Mouse (Mus musculus) midbrain, embryonic 16.5 days (tissue): ENCODE measurements around the gene Gorasp1. TPM values are rescaled to one million over a fixed set of nuclear protein-coding genes. Genes with fewer than 3 reads are reported as not detected.

Experiments used
- ATAC-seq: fragments of 200-750 bp; cut with Nextera tagmentation; 2 replicates; pipeline ENCODE4 v1.8.0; 2017; ENCODE audit warnings: moderate TSS enrichment
- H3K27ac ChIP-seq: fragments of 300-500 bp; sonication (generic); 2 replicates; pipeline ENCODE4 v1.5.1; 2014; ENCODE audit warnings: mild to moderate bottlenecking, low read length, mixed read lengths
- H3K27me3 ChIP-seq: fragments of 300-500 bp; sonication (generic); 2 replicates; pipeline ENCODE4 v1.6.1; 2014; ENCODE audit warnings: low read depth, low read length, mixed read lengths; ENCODE audit not compliant: control insufficient read depth, insufficient read depth
- H3K36me3 ChIP-seq: fragments of 300-500 bp; sonication (generic); 2 replicates; pipeline ENCODE4 v1.6.1; 2014; ENCODE audit warnings: mild to moderate bottlenecking, low read length, moderate library complexity, mixed read lengths; ENCODE audit not compliant: control insufficient read depth, insufficient read depth
- H3K4me1 ChIP-seq: fragments of 300-500 bp; sonication (generic); 2 replicates; pipeline ENCODE4 v1.6.1; 2014; ENCODE audit warnings: mild to moderate bottlenecking, low read length, mixed read lengths; ENCODE audit not compliant: control insufficient read depth, insufficient read depth
- H3K4me2 ChIP-seq: fragments of 300-500 bp; sonication (generic); 2 replicates; pipeline ENCODE4 v1.6.1; 2014; ENCODE audit warnings: mild to moderate bottlenecking, low read length, mixed read lengths
- H3K4me3 ChIP-seq: fragments of 300-500 bp; sonication (generic); 2 replicates; pipeline ENCODE4 v1.5.1; 2014; ENCODE audit warnings: low read depth, mild to moderate bottlenecking, low read length, moderate library complexity, mixed read lengths
- H3K9ac ChIP-seq: fragments of 300-500 bp; sonication (generic); 2 replicates; pipeline ENCODE4 v1.6.1; 2014; ENCODE audit warnings: low read depth, low read length, mixed read lengths
- H3K9me3 ChIP-seq: fragments of 300-500 bp; sonication (generic); replicated peaks from 2 replicates; pipeline ENCODE4 v1.6.1; 2014; ENCODE audit warnings: mild to moderate bottlenecking, low read length, mixed read lengths; ENCODE audit not compliant: control insufficient read depth, poor library complexity, severe bottlenecking
- WGBS: fragments of 180-500 bp; shearing (Covaris S2); extraction: QIAGEN DNeasy Blood & Tissue Kit; methylation state at CpG from one replicate; pipeline ENCODE4 v1.1.7; 2014; 5-methylcytosine and 5-hydroxymethylcytosine counted together
- polyA plus RNA-seq: library from polyadenylated mRNA; unstranded; fragments of >200 nt; fragmentation: Nextera tagmentation; extraction: Ambion mirVana; gene quantifications from 2 replicates; pipeline ENCODE4 v1.2.1, GENCODE M21; 2015

Gorasp1 gene
- polyA plus RNA-seq, 1 experiment from 2014 or later = 29.2 TPM

GRCm38 (mm10) chr9:119943326-119943725 lies 6.0 kb upstream of the Gorasp1 start:
- ATAC-seq = no peak
- H3K9me3 ChIP-seq = no peaks in the 10 kb centered on the region
- WGBS = 61% methylated on average over 1 of the region's 1 CpGs
- H3K27ac ChIP-seq = no peak overlapping the region
- H3K9ac ChIP-seq = no peak overlapping the region
- H3K36me3 ChIP-seq = no peaks in the 10 kb centered on the region
- H3K27me3 ChIP-seq = no peaks in the 10 kb centered on the region
- H3K4me2 ChIP-seq = no peak overlapping the region
- H3K4me3 ChIP-seq = no peak overlapping the region
- no peaks in the 10 kb centered on the region for H3K4me1 ChIP-seq

GRCm38 (mm10) chr9:119941861-119942260 lies 4.5 kb upstream of the Gorasp1 start:
- Histone ChIP-seq H3K4me2 (no peak overlapping the region), H3K9me3 (no peaks in the 10 kb centered on the region), H3K27ac (no peak overlapping the region), H3K4me1 (peaks cover 3% of the 10 kb centered on the region), H3K9ac (no peak overlapping the region), H3K36me3 (no peaks in the 10 kb centered on the region), H3K4me3 (no peak overlapping the region), H3K27me3 (no peaks in the 10 kb centered on the region)
- ATAC-seq = no peak
- WGBS = 87% methylated on average over 14 of the region's 14 CpGs

GRCm38 (mm10) chr9:119941407-119941806 lies 4.0 kb upstream of the Gorasp1 start:
- WGBS = 86% methylated on average over 5 of the region's 5 CpGs
- peaks cover 6% of the 10 kb centered on the region for H3K4me1 ChIP-seq
- no peaks in the 10 kb centered on the region for H3K27me3 ChIP-seq
- no peak for ATAC-seq
- H3K36me3 ChIP-seq = no peaks in the 10 kb centered on the region
- H3K9me3 ChIP-seq = no peaks in the 10 kb centered on the region
- H3K4me3 ChIP-seq = no peak overlapping the region
- H3K9ac ChIP-seq = no peak overlapping the region
- no peak overlapping the region for H3K4me2 ChIP-seq
- no peak overlapping the region for H3K27ac ChIP-seq

GRCm38 (mm10) chr9:119939646-119940045 lies 2.3 kb upstream of the Gorasp1 start:
- no peak overlapping the region for H3K4me2 ChIP-seq
- ATAC-seq = no peak
- H3K36me3 ChIP-seq = no peaks in the 10 kb centered on the region
- no peaks in the 10 kb centered on the region for H3K9me3 ChIP-seq
- H3K27ac ChIP-seq = no peak overlapping the region
- H3K9ac ChIP-seq = no peak overlapping the region
- no peaks in the 10 kb centered on the region for H3K27me3 ChIP-seq
- WGBS = 76% methylated on average over 10 of the region's 10 CpGs
- peaks cover 11% of the 10 kb centered on the region for H3K4me1 ChIP-seq
- H3K4me3 ChIP-seq = no peak overlapping the region

- no peak for ATAC-seq
- no peaks in the 10 kb centered on the region for H3K36me3 ChIP-seq
- H3K4me1 ChIP-seq = peaks cover 11% of the 10 kb centered on the region
- H3K27ac ChIP-seq = no peak overlapping the region
- no peak overlapping the region for H3K9ac ChIP-seq
- H3K27me3 ChIP-seq = no peaks in the 10 kb centered on the region
- no peaks in the 10 kb centered on the region for H3K9me3 ChIP-seq
- H3K4me3 ChIP-seq = no peak overlapping the region
- 83% methylated on average over 4 of the region's 4 CpGs for WGBS
- H3K4me2 ChIP-seq = no peak overlapping the region
Measured at GRCm38 (mm10) chr9:119938496-119938895, 1.1 kb upstream of the Gorasp1 start.

- no peak overlapping the region for H3K4me3 ChIP-seq
- no peak overlapping the region for H3K9ac ChIP-seq
- no peak overlapping the region for H3K27ac ChIP-seq
- no peaks in the 10 kb centered on the region for H3K9me3 ChIP-seq
- H3K4me1 ChIP-seq = peaks cover 11% of the 10 kb centered on the region
- peaks cover 12% of the 10 kb centered on the region; the same call in 1 of the 2 replicates for H3K36me3 ChIP-seq
- no peak for ATAC-seq
- no peak overlapping the region for H3K4me2 ChIP-seq
- no peaks in the 10 kb centered on the region for H3K27me3 ChIP-seq
- 94% methylated on average over 6 of the region's 6 CpGs for WGBS
Measured at GRCm38 (mm10) chr9:119933675-119934074, 3.7 kb downstream of the Gorasp1 start.

GRCm38 (mm10) chr9:119932358-119932757 lies 5.0 kb downstream of the Gorasp1 start:
- Histone ChIP-seq H3K27me3 (no peaks in the 10 kb centered on the region), H3K27ac (no peak overlapping the region), H3K36me3 (peaks cover 20% of the 10 kb centered on the region; the same call in 1 of the 2 replicates), H3K4me3 (no peak overlapping the region), H3K9ac (no peak overlapping the region), H3K4me1 (peaks cover 9% of the 10 kb centered on the region), H3K9me3 (no peaks in the 10 kb centered on the region), H3K4me2 (no peak overlapping the region)
- ATAC-seq = no peak
- 93% methylated on average over 12 of the region's 12 CpGs for WGBS

- Histone ChIP-seq H3K4me1 (no peaks in the 10 kb centered on the region), H3K4me2 (no peak overlapping the region), H3K9me3 (no peaks in the 10 kb centered on the region), H3K36me3 (peaks cover 58% of the 10 kb centered on the region), H3K27ac (no peak overlapping the region), H3K9ac (no peak overlapping the region), H3K27me3 (no peaks in the 10 kb centered on the region), H3K4me3 (no peak overlapping the region)
- ATAC-seq = no peak
- WGBS = 90% methylated on average over 5 of the region's 5 CpGs
Measured at GRCm38 (mm10) chr9:119926497-119926896, 10.9 kb downstream of the Gorasp1 start.

GRCm38 (mm10) chr9:119925729-119926128 lies 11.6 kb downstream of the Gorasp1 start:
- ATAC-seq = no peak
- no peak overlapping the region for H3K4me3 ChIP-seq
- H3K9ac ChIP-seq = no peak overlapping the region
- no peak overlapping the region for H3K4me2 ChIP-seq
- no peaks in the 10 kb centered on the region for H3K27me3 ChIP-seq
- peaks cover 55% of the 10 kb centered on the region for H3K36me3 ChIP-seq
- 77% methylated on average over 8 of the region's 8 CpGs for WGBS
- no peak overlapping the region for H3K27ac ChIP-seq
- no peaks in the 10 kb centered on the region for H3K9me3 ChIP-seq
- H3K4me1 ChIP-seq = no peaks in the 10 kb centered on the region
